Mouse (Mus musculus): ENCODE results near the gene Per2.

GRCm38 (mm10) chr1:91464436-91464835 lies 5.3 kb upstream of the Per2 start:
- TF ChIP-seq POLR2AphosphoS5 (IDR thresholded peaks at IDR 0.05; ENCODE audit: insufficient replicate concordance, low read depth, low read length): no peak
- TF ChIP-seq CTCF (IDR thresholded peaks at IDR 0.05; ENCODE audit: low read depth, low read length): no peak
- TF ChIP-seq TAL1 (conservative IDR thresholded peaks at IDR 0.05; ENCODE audit: low read depth, low read length): no peak
- TF ChIP-seq GATA1 (IDR thresholded peaks at IDR 0.05; ENCODE audit: borderline replicate concordance, low read length): no peak
- no peak for TF ChIP-seq GATA2 (IDR thresholded peaks at IDR 0.05; ENCODE audit: borderline replicate concordance, low read depth, low read length)

Measured in G1E (cell line).